Mouse (Mus musculus) monocyte, adult 2 months (primary cell): ENCODE data around the gene Rhbdf2.

Experiments
- DNase-seq, 2 experiments: peaks; one replicate each; pipeline ENCODE4 v3.0.0; 2022; ENCODE audit warnings: low spot score in 2 of 2, low read depth in 1 of 2

Gene Rhbdf2

DNA sequence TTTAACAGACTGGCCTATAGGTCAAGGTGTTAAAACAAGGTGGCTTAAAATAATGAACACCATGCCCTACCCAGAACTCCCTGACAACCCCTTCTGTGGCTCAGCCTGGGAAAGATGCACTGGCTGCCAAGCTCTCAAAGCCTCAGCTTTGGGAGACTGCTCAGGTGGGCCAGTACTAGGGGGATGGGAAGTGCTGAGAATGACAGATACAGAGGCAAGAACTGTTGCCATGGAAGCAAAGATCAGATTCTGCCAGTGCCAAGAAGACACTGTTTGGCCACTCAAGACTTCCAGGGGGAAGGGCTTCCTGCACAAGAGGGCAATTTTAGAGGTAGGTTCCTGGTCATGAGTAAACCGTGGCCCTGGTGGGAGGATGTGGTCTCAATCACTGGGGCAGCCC lies 71.2 kb downstream of the Rhbdf2 start:
- DNase-seq, result no peak

DNA sequence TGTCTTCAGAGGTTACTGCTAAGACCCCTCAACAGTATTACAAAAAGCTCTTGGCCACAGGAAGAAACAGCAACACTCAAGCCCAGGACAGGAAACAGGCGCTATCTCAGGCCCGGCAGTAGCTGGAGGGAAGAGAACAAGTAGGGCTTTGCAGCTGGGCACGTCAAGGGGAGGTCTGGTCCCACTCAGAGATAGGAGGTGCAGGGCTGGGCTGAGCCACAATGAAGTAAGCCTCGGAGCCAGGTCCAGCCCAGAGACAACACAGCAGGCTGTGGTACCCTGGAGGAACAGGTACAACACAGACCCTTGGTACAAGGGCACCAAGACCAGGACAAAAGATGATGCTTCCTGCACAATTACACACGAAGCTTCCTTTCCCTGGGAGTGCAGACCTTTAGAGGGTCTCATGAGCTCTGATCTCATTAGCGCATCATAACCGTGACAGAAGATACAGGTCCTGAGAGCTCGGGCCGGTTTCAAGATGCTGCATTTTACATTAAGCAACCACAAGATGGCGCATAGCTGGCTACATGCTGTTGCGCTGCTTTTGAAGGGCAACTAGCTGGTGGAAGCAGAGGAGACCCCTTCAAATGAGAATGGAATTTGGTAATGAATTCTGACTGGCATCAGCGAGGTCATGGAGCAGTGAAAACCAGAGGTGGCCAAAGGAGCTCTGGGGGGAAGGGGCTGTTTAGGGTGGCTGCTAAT lies 72.5 kb downstream of the Rhbdf2 start:
- DNase-seq, result no peak

DNA sequence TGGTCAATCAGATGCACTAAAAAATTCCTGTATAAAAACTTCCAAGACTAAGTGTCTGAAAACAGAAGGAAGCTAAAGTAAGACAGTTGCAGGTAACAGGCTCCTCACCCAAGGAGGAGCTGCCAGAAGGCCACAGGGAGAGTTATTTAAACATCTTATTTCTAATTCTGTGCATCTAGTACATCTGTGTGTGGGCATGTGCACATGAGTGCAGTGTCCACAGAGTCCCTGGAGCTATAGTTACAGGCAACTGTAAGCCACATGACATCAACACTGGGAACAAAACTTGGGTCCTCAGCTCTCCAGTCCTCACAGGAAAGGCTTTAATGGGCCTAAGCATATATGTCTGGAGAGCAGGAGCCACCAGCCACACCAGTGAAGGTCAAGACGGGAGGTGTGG lies 74.6 kb downstream of the Rhbdf2 start:
- DNase-seq, result no peak

DNA sequence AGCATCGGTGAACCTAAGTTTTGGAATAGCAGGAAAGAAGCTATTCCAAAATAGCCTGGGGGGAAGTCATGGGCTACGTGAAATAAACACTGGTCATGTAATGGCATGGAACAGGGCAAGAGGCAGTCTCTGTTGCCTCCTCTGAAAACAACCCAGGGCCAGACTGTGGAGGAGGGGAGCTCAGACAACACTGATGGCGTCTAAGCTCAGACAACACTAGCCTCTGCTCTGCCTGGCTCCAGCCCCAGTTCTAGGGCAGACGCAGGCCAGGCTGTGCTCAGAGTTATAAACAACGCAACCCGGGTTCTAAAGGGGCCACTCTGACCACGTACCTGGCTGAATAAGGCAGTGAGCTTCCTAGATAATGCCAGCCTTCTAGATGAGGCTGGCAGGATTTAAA lies 76.1 kb downstream of the Rhbdf2 start:
- no peak for DNase-seq

GRCm38 (mm10) chr11:116549273-116550038 lies 77.4 kb downstream of the Rhbdf2 start:
- DNase-seq, result no peak

DNA sequence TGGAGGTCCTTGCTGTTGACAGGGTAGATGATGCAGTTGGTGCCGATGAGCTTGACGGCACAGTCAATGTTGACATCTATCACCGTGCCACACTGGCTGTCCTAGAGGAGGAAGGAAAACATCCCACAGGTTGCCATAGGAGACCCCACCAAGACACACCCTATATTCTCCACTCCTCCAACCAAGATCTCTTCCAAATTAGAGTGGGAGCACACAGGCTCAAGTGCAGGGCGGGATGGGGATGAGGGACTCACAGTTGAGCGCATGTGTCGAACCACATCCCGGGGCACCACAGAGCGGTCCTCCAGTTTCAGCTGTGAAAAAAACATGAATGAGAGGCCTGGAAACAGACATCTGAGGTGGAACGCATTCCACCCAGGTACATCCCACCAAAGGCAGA lies 78.0 kb downstream of the Rhbdf2 start:
- no peak for DNase-seq
